Mouse (Mus musculus): ENCODE measurements around the gene Ndufa7.
A peak's percentile ranks its signal among the peaks of the same experiment; 100 is the strongest.
"Not testable (repeated sequence)": the region's sequence is repeated elsewhere in the genome, so short reads cannot be mapped to it uniquely, and the experiment has no call there.

The Ndufa7 gene

GRCm38 (mm10) chr17:33812475-33812874, 11.9 kb upstream of the Ndufa7 start:
- DNase-seq: no peak

GRCm38 (mm10) chr17:33812990-33813389, 11.4 kb upstream of the Ndufa7 start:
- DNase-seq: no peak

GRCm38 (mm10) chr17:33815399-33815798, 9.0 kb upstream of the Ndufa7 start:
- no peak for DNase-seq

GRCm38 (mm10) chr17:33816612-33817011, 7.8 kb upstream of the Ndufa7 start:
- no peak for DNase-seq

GRCm38 (mm10) chr17:33817184-33817968, 7.0 kb upstream of the Ndufa7 start:
- peak; percentile 82 for DNase-seq

GRCm38 (mm10) chr17:33817969-33818643, 6.3 kb upstream of the Ndufa7 start:
- DNase-seq: no peak

- no peak for DNase-seq
Measured at GRCm38 (mm10) chr17:33822436-33822959, 1.9 kb upstream of the Ndufa7 start.

- not testable (repeated sequence) for DNase-seq
Measured at GRCm38 (mm10) chr17:33823171-33823570, 1.2 kb upstream of the Ndufa7 start.

GRCm38 (mm10) chr17:33824997-33825330, 592 bp downstream of the Ndufa7 start:
- DNase-seq: not testable (repeated sequence)

GRCm38 (mm10) chr17:33825462-33825861, 1.1 kb downstream of the Ndufa7 start:
- no peak for DNase-seq

- DNase-seq: peak; percentile 69
Measured at GRCm38 (mm10) chr17:33826850-33827249, 2.5 kb downstream of the Ndufa7 start.

GRCm38 (mm10) chr17:33828892-33829291, 4.5 kb downstream of the Ndufa7 start:
- DNase-seq: no peak

GRCm38 (mm10) chr17:33829561-33829960, 5.2 kb downstream of the Ndufa7 start:
- DNase-seq: no peak

GRCm38 (mm10) chr17:33842966-33843795, 18.8 kb downstream of the Ndufa7 start, which contains the start of gene Cd320:
Gene Cd320 (plus strand): TSS chr17:33843091.
- DNase-seq: peak; percentile 91

- DNase-seq: no peak
Measured at GRCm38 (mm10) chr17:33844196-33844595, 19.8 kb downstream of the Ndufa7 start.

GRCm38 (mm10) chr17:33848139-33848538, 23.8 kb downstream of the Ndufa7 start:
- DNase-seq: no peak

GRCm38 (mm10) chr17:33851331-33851730, 27.0 kb downstream of the Ndufa7 start:
- DNase-seq: no peak

- DNase-seq: no peak
Measured at GRCm38 (mm10) chr17:33857816-33858215, 33.4 kb downstream of the Ndufa7 start.

GRCm38 (mm10) chr17:33865330-33866030, 41.1 kb downstream of the Ndufa7 start:
- DNase-seq: peak; percentile 79

- DNase-seq: not testable (repeated sequence)
Measured at GRCm38 (mm10) chr17:33873537-33873936, 49.2 kb downstream of the Ndufa7 start, which contains the start of gene Gm7029. Gene Gm7029 (plus strand): TSS chr17:33873837.

GRCm38 (mm10) chr17:33874411-33874810, 50.0 kb downstream of the Ndufa7 start:
- DNase-seq: peak; percentile 27

- DNase-seq: peak; percentile 23
Measured at GRCm38 (mm10) chr17:33875797-33876196, 51.4 kb downstream of the Ndufa7 start.

Data from thymus, postnatal 25 days (tissue).